Mouse (Mus musculus) layer of hippocampus, postnatal 10 days (tissue): ENCODE data around the gene Vtcn1. TPM values are rescaled to one million over a fixed set of nuclear protein-coding genes. Genes with fewer than 3 reads are reported as not detected.
"Not testable (repeated sequence)": the region's sequence is repeated elsewhere in the genome, so short reads cannot be mapped to it uniquely, and the experiment has no call there.

Experiments used
- DNase-seq, 2 experiments: peaks; one replicate each; pipeline ENCODE4 v3.0.0; 2021; ENCODE audit warnings: low spot score in 2 of 2
- long read RNA-seq: library from polyadenylated mRNA; stranded (forward); transcript quantifications from one replicate; pipeline ENCODE4 v2.0.0, GENCODE M21; 2023
- total RNA-seq, 2 experiments: library from RNA; stranded (reverse); gene quantifications; 2 replicates each; pipeline ENCODE4 v1.2.3; 2021

Gene Vtcn1
- not detected for total RNA-seq
- long read RNA-seq, partial matches to known transcripts: 0 of 4 reads
- long read RNA-seq, other reads (novel, unspliced or antisense): 4 of 4 reads

- no peak for DNase-seq
Measured at GRCm38 (mm10) chr3:100825225-100825965, at the start of gene Vtcn1. Vtcn1 (plus strand) TSS chr3:100825459.

- DNase-seq: no peak
Measured at GRCm38 (mm10) chr3:100776967-100777366, 48.3 kb upstream of the Vtcn1 start.

- no peak for DNase-seq
Measured at GRCm38 (mm10) chr3:100777568-100777967, 47.7 kb upstream of the Vtcn1 start.

- no peak for DNase-seq
Measured at GRCm38 (mm10) chr3:100786076-100786475, 39.2 kb upstream of the Vtcn1 start.

- no peak for DNase-seq
Measured at GRCm38 (mm10) chr3:100791670-100792069, 33.6 kb upstream of the Vtcn1 start.

GRCm38 (mm10) chr3:100793345-100793744 lies 31.9 kb upstream of the Vtcn1 start:
- no peak for DNase-seq

- DNase-seq: no peak
Measured at GRCm38 (mm10) chr3:100796571-100796970, 28.7 kb upstream of the Vtcn1 start.

GRCm38 (mm10) chr3:100797166-100798145 lies 27.8 kb upstream of the Vtcn1 start:
- DNase-seq: no peak

GRCm38 (mm10) chr3:100798872-100799422 lies 26.3 kb upstream of the Vtcn1 start:
- no peak for DNase-seq

GRCm38 (mm10) chr3:100804975-100805374 lies 20.3 kb upstream of the Vtcn1 start:
- DNase-seq: no peak

- DNase-seq: no peak
Measured at GRCm38 (mm10) chr3:100805925-100806324, 19.3 kb upstream of the Vtcn1 start.

GRCm38 (mm10) chr3:100810461-100810860 lies 14.8 kb upstream of the Vtcn1 start:
- DNase-seq: no peak

- DNase-seq: no peak
Measured at GRCm38 (mm10) chr3:100811836-100812235, 13.4 kb upstream of the Vtcn1 start.

- DNase-seq: not testable (repeated sequence)
Measured at GRCm38 (mm10) chr3:100815490-100815889, 9.8 kb upstream of the Vtcn1 start.

GRCm38 (mm10) chr3:100818709-100819108 lies 6.5 kb upstream of the Vtcn1 start:
- DNase-seq: no peak

- DNase-seq: no peak
Measured at GRCm38 (mm10) chr3:100819571-100819970, 5.7 kb upstream of the Vtcn1 start.

- DNase-seq: no peak
Measured at GRCm38 (mm10) chr3:100820852-100821251, 4.4 kb upstream of the Vtcn1 start.

- DNase-seq: peak in 1 of 2 experiments; percentile 23
Measured at GRCm38 (mm10) chr3:100821276-100821675, 4.0 kb upstream of the Vtcn1 start.

GRCm38 (mm10) chr3:100843784-100844183 lies 18.5 kb downstream of the Vtcn1 start:
- no peak for DNase-seq

GRCm38 (mm10) chr3:100844366-100844765 lies 19.1 kb downstream of the Vtcn1 start:
- DNase-seq: no peak

GRCm38 (mm10) chr3:100848348-100848747 lies 23.1 kb downstream of the Vtcn1 start:
- DNase-seq: no peak

GRCm38 (mm10) chr3:100850468-100850867 lies 25.2 kb downstream of the Vtcn1 start:
- DNase-seq: no peak
